Mouse (Mus musculus) heart, embryonic 11.5 days (tissue): ENCODE data around the gene Sult6b2. TPM values are rescaled to one million over a fixed set of nuclear protein-coding genes. Genes with fewer than 3 reads are reported as not detected.

Source experiments
- ATAC-seq: fragments of 200-750 bp; cut with Nextera tagmentation; replicated peaks from 2 replicates; pipeline ENCODE4 v1.8.0; 2017; ENCODE audit warnings: moderate library complexity; ENCODE audit not compliant: insufficient number of reproducible peaks, low FRiP score, low TSS enrichment
- H3K27ac ChIP-seq: fragments of 300-500 bp; sonication (generic); 2 replicates; pipeline ENCODE4 v1.5.1; 2014; ENCODE audit warnings: mild to moderate bottlenecking, low read depth, low read length
- H3K27me3 ChIP-seq: fragments of 300-500 bp; sonication (generic); 2 replicates; pipeline ENCODE4 v1.6.1; 2014; ENCODE audit warnings: mild to moderate bottlenecking, low read length, mixed read lengths; ENCODE audit not compliant: control insufficient read depth, insufficient read depth
- H3K36me3 ChIP-seq: fragments of 300-500 bp; sonication (generic); 2 replicates; pipeline ENCODE4 v1.6.1; 2014; ENCODE audit warnings: mild to moderate bottlenecking, low read length, moderate library complexity, mixed read lengths; ENCODE audit not compliant: control insufficient read depth, insufficient read depth
- H3K4me1 ChIP-seq: fragments of 300-500 bp; sonication (generic); 2 replicates; pipeline ENCODE4 v1.6.1; 2014; ENCODE audit warnings: low read length; ENCODE audit not compliant: control insufficient read depth, insufficient read depth
- H3K4me2 ChIP-seq: fragments of 300-500 bp; sonication (generic); 2 replicates; pipeline ENCODE4 v1.6.1; 2014; ENCODE audit warnings: mild to moderate bottlenecking, moderate library complexity
- H3K4me3 ChIP-seq: fragments of 300-500 bp; sonication (generic); 2 replicates; pipeline ENCODE4 v1.5.1; 2014; ENCODE audit warnings: low read depth, low read length
- H3K9ac ChIP-seq: fragments of 300-500 bp; sonication (generic); 2 replicates; pipeline ENCODE4 v1.6.1; 2014; ENCODE audit warnings: mild to moderate bottlenecking, low read depth, low read length, moderate library complexity
- H3K9me3 ChIP-seq: fragments of 300-500 bp; sonication (generic); replicated peaks from 2 replicates; pipeline ENCODE4 v1.6.1; 2016; ENCODE audit warnings: low read length; ENCODE audit not compliant: control insufficient read depth
- WGBS: fragments of 180-500 bp; shearing (Covaris S2); extraction: QIAGEN DNeasy Blood & Tissue Kit; methylation state at CpG from one replicate; pipeline ENCODE4 v1.1.7; 2014; ENCODE audit not compliant: insufficient replicate concordance; 5-methylcytosine and 5-hydroxymethylcytosine counted together
- polyA plus RNA-seq: library from polyadenylated mRNA; unstranded; fragments of >200 nt; fragmentation: Nextera tagmentation; extraction: Ambion mirVana; gene quantifications from 2 replicates; pipeline ENCODE4 v1.2.1, GENCODE M21; 2014

The Sult6b2 gene
- polyA plus RNA-seq, 1 experiment from 2014 or later, result 0.14 TPM

GRCm38 (mm10) chr6:142759633-142760032 lies 44.7 kb downstream of the Sult6b2 start:
- ATAC-seq, result no peak
- Histone ChIP-seq H3K9ac (no peak overlapping the region), H3K4me1 (peaks cover 11% of the 10 kb centered on the region; the same call in 1 of the 2 replicates), H3K4me2 (no peak overlapping the region), H3K4me3 (no peak overlapping the region), H3K9me3 (no peaks in the 10 kb centered on the region), H3K27me3 (no peaks in the 10 kb centered on the region), H3K27ac (no peak overlapping the region), H3K36me3 (peaks cover 6% of the 10 kb centered on the region; the same call in 1 of the 2 replicates)
- 89% methylated on average over 2 of the region's 2 CpGs for WGBS

DNA sequence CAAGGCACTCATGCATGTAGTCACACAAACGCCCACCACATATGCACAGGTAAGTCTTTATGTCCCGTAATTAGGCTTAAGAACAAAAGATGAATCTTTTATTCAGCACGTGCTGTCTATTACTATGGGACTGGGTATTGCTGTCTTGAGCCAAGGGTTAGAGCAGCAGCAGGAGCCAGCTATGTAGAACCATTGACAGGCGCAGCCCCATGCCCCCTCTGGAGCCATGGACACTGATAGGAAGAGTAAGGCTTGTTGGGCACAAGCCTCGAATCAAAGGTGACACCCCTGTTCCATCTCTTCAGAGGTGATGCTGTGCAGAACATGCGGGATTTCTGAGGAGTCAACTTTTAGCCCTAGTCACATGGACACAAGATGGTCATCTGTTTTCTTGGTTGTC lies 45.7 kb downstream of the Sult6b2 start:
- Histone ChIP-seq H3K4me2 (peak overlapping the region; percentile 72), H3K9ac (peak overlapping the region; percentile 4), H3K4me1 (peaks cover 11% of the 10 kb centered on the region; the same call in 1 of the 2 replicates), H3K27me3 (no peaks in the 10 kb centered on the region), H3K9me3 (no peaks in the 10 kb centered on the region), H3K36me3 (peaks cover 3% of the 10 kb centered on the region; the same call in 1 of the 2 replicates), H3K4me3 (peak overlapping the region; percentile 83; the same call in 1 of the 2 replicates), H3K27ac (no peak overlapping the region)
- 85% methylated on average over 6 of the region's 6 CpGs for WGBS
- no peak for ATAC-seq

DNA sequence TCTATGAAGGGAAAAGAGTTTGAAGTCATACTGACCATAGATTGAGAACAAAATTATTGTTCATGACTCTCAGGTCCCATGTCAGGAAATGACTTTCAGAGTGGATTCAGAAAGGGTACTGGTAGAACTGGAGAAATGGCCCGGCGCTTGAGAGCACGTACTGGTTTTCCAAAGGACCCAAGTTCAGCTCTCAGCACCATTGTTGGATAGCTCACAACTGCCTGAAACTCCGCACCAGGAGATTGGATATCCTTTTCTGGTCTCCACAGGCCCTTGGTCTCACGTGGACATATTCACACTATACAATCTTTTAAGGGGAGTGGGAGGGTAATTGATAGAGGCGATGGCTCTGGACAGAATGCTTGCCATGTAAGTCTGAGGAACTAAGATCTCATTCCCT lies 46.3 kb downstream of the Sult6b2 start:
- Histone ChIP-seq H3K27ac (peak overlapping the region; percentile 42; the same call in 1 of the 2 replicates), H3K27me3 (no peaks in the 10 kb centered on the region), H3K36me3 (peaks cover 3% of the 10 kb centered on the region; the same call in 1 of the 2 replicates), H3K4me3 (peak overlapping the region; percentile 83), H3K4me1 (peaks cover 11% of the 10 kb centered on the region; the same call in 1 of the 2 replicates), H3K4me2 (peak overlapping the region; percentile 72), H3K9me3 (no peaks in the 10 kb centered on the region), H3K9ac (peak overlapping the region; percentile 4)
- 72% methylated on average over 6 of the region's 6 CpGs for WGBS
- ATAC-seq, result no peak

DNA sequence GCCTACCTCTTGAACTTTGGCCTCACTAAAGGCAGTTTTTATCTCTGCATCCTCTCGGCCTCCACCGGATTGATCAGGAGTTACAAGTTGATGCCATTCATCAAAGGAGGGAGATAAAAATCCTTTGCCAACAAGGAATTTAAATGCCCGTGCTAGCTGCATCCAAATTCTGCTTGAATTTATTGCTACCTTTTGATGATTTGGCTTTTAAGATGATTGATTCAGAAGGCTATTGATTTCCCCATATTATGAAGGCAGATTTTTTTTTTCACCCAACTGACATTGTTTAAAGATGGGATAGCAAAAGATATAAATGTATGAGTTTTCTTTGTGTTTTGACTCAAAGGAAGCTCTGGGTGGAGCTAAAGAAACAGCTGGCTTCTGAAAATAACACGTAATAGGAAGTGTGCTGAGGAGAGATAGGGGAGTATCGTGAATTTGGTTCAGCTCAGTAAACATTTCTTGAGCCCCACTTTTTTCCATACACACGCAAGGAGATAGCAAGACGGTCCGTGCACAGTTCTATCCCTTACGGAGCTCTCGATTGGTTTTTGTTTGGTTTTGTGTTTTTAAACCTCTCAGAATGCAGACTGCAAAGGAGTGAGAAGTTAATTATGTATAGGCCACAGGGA lies 46.9 kb downstream of the Sult6b2 start:
- H3K9ac ChIP-seq, result peak overlapping the region; percentile 88
- H3K4me2 ChIP-seq, result peak overlapping the region; percentile 72
- H3K27ac ChIP-seq, result peak overlapping the region; percentile 89
- peak overlapping the region; percentile 83 for H3K4me3 ChIP-seq
- no peaks in the 10 kb centered on the region for H3K9me3 ChIP-seq
- peaks cover 3% of the 10 kb centered on the region; the same call in 1 of the 2 replicates for H3K36me3 ChIP-seq
- peaks cover 11% of the 10 kb centered on the region; the same call in 1 of the 2 replicates for H3K4me1 ChIP-seq
- H3K27me3 ChIP-seq, result no peaks in the 10 kb centered on the region
- WGBS, result 36% methylated on average over 10 of the region's 10 CpGs
- ATAC-seq, result peak; percentile 78

- Histone ChIP-seq H3K4me3 (peak within 1 kb of the TSS; percentile 83), H3K4me1 (peaks cover 11% of the 10 kb centered on the region; the same call in 1 of the 2 replicates), H3K9ac (peak within 1 kb of the TSS; percentile 88), H3K27me3 (no peaks in the 10 kb centered on the region), H3K4me2 (peak within 1 kb of the TSS; percentile 72), H3K36me3 (peaks cover 3% of the 10 kb centered on the region; the same call in 1 of the 2 replicates), H3K27ac (peak within 1 kb of the TSS; percentile 89), H3K9me3 (no peaks in the 10 kb centered on the region)
- ATAC-seq, result peak; percentile 92
- 2% methylated on average over 58 of the region's 68 CpGs for WGBS
These were observed 47.6 kb downstream of the Sult6b2 start, which contains the start of gene Cmas for GRCm38 (mm10) chr6:142756507-142757333. Gene Cmas (plus strand): TSS chr6:142756686.

GRCm38 (mm10) chr6:142752331-142753246 lies 51.7 kb downstream of the Sult6b2 start:
- peaks cover 6% of the 10 kb centered on the region for H3K4me1 ChIP-seq
- no peaks in the 10 kb centered on the region for H3K36me3 ChIP-seq
- no peaks in the 10 kb centered on the region for H3K27me3 ChIP-seq
- ATAC-seq, result no peak
- H3K4me2 ChIP-seq, result no peak overlapping the region
- H3K9me3 ChIP-seq, result no peaks in the 10 kb centered on the region
- WGBS, result 40% methylated on average over 14 of the region's 14 CpGs
- H3K9ac ChIP-seq, result no peak overlapping the region
- no peak overlapping the region for H3K4me3 ChIP-seq
- H3K27ac ChIP-seq, result no peak overlapping the region

DNA sequence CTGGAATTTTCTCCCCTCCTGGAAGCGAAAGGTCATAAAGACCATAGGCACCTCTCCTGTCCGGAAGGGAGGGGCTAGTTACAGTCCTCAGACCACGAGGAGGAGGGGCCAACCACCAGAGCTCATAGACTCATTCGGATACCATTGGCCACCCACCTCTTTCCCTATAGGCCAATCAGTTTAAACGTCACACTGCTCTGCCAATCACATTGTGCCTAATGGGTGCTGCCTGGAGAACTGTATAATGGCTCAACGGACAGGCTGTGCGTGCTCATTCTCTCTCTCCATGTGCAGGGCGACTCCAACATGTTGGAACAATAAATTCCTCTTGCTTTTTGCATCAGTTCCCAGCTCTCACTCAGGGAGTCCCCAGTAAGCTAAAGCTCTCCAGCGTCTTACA lies 52.9 kb downstream of the Sult6b2 start:
- Histone ChIP-seq H3K9me3 (no peaks in the 10 kb centered on the region), H3K36me3 (no peaks in the 10 kb centered on the region), H3K27ac (no peak overlapping the region), H3K9ac (no peak overlapping the region), H3K4me3 (no peak overlapping the region), H3K27me3 (no peaks in the 10 kb centered on the region), H3K4me2 (no peak overlapping the region), H3K4me1 (peaks cover 6% of the 10 kb centered on the region)
- WGBS, result 42% methylated on average over 9 of the region's 9 CpGs
- ATAC-seq, result no peak
